Mouse (Mus musculus) testis, adult 2 months (tissue): Measurements from ENCODE around the gene Hist1h2ae. TPM values are rescaled to one million over a fixed set of nuclear protein-coding genes. Genes with fewer than 3 reads are reported as not detected.
A peak's percentile ranks its signal among the peaks of the same experiment; 100 is the strongest.

Experiments used
- H3K27ac ChIP-seq: fragments of 200-500 bp; 2 replicates; pipeline ENCODE4 v1.5.1; 2012; ENCODE audit warnings: low read depth, low read length; ENCODE audit not compliant: control insufficient read depth, insufficient read depth
- H3K27me3 ChIP-seq: fragments of 200-500 bp; 2 replicates; pipeline ENCODE4 v1.6.1; 2012; ENCODE audit warnings: mild to moderate bottlenecking, low read length, moderate library complexity; ENCODE audit not compliant: control insufficient read depth, insufficient read depth
- H3K36me3 ChIP-seq: fragments of 200-500 bp; 2 replicates; pipeline ENCODE4 v1.6.1; 2012; ENCODE audit warnings: mild to moderate bottlenecking, low read length; ENCODE audit not compliant: control insufficient read depth, insufficient read depth
- H3K4me1 ChIP-seq: fragments of 200-500 bp; 2 replicates; pipeline ENCODE4 v1.6.1; 2012; ENCODE audit warnings: low read length; ENCODE audit not compliant: control insufficient read depth, insufficient read depth
- H3K4me3 ChIP-seq: fragments of 200-500 bp; 2 replicates; pipeline ENCODE4 v1.5.1; 2012; ENCODE audit warnings: low read depth, mild to moderate bottlenecking, low read length, moderate library complexity, mixed read lengths; ENCODE audit not compliant: control insufficient read depth
- CTCF ChIP-seq: fragments of 200-500 bp; IDR thresholded peaks from 2 replicates; pipeline ENCODE4 v1.5.1; 2012; ENCODE audit warnings: low read depth, mild to moderate bottlenecking, inconsistent platforms, low read length, moderate library complexity; ENCODE audit not compliant: control insufficient read depth, insufficient read depth, insufficient replicate concordance
- POLR2A ChIP-seq: fragments of 200-500 bp; IDR thresholded peaks from 2 replicates; pipeline ENCODE4 v1.6.1; 2012; ENCODE audit warnings: low read depth, mild to moderate bottlenecking, inconsistent platforms, low read length, moderate library complexity; ENCODE audit not compliant: control insufficient read depth
- polyA plus RNA-seq: library from polyadenylated mRNA; depleted of rRNA; stranded (reverse); fragments of >200 nt; gene quantifications from 2 replicates; pipeline ENCODE4 v1.2.3, GENCODE M21; 2012; rRNA removed

Gene Hist1h2ae
- polyA plus RNA-seq, 1 experiment, result 0.36 TPM

- H3K4me3 ChIP-seq, result peak overlapping the region; percentile 41; the same call in 1 of the 2 replicates
- H3K4me1 ChIP-seq, result peaks cover 7% of the 10 kb centered on the region; the same call in 1 of the 2 replicates
- no peak overlapping the region; the same call in 1 of the 2 replicates for H3K27ac ChIP-seq
- no peaks in the 10 kb centered on the region for H3K27me3 ChIP-seq
- no peaks in the 10 kb centered on the region for H3K36me3 ChIP-seq
- TF ChIP-seq CTCF, result no peak
- no peak for TF ChIP-seq POLR2A
These were observed 42.0 kb downstream of the Hist1h2ae start for GRCm38 (mm10) chr13:23529005-23529404.

GRCm38 (mm10) chr13:23526312-23526711 is 44.7 kb downstream of the Hist1h2ae start:
- no peak for TF ChIP-seq CTCF
- TF ChIP-seq POLR2A, result no peak
- Histone ChIP-seq H3K4me1 (peaks cover 2% of the 10 kb centered on the region; the same call in 1 of the 2 replicates), H3K36me3 (no peaks in the 10 kb centered on the region), H3K27ac (no peak overlapping the region), H3K27me3 (no peaks in the 10 kb centered on the region), H3K4me3 (no peak overlapping the region)

- H3K27ac ChIP-seq, result no peak overlapping the region; the same call in 1 of the 2 replicates
- H3K36me3 ChIP-seq, result no peaks in the 10 kb centered on the region
- peak overlapping the region; percentile 31; the same call in 1 of the 2 replicates for H3K4me3 ChIP-seq
- H3K27me3 ChIP-seq, result no peaks in the 10 kb centered on the region
- TF ChIP-seq CTCF, result no peak
- no peak for TF ChIP-seq POLR2A
- H3K4me1 ChIP-seq, result peaks cover 2% of the 10 kb centered on the region; the same call in 1 of the 2 replicates
These were observed 45.1 kb downstream of the Hist1h2ae start for GRCm38 (mm10) chr13:23525901-23526300.

GRCm38 (mm10) chr13:23524654-23525053 is 46.4 kb downstream of the Hist1h2ae start:
- H3K36me3 ChIP-seq, result no peaks in the 10 kb centered on the region
- H3K27ac ChIP-seq, result no peak overlapping the region
- peaks cover 2% of the 10 kb centered on the region; the same call in 1 of the 2 replicates for H3K4me1 ChIP-seq
- no peak overlapping the region for H3K4me3 ChIP-seq
- no peaks in the 10 kb centered on the region for H3K27me3 ChIP-seq
- TF ChIP-seq POLR2A (no peak), CTCF (peak; percentile 73; the same call in 1 of the 2 replicates)

- Histone ChIP-seq H3K4me3 (no peak overlapping the region), H3K27ac (no peak overlapping the region), H3K36me3 (no peaks in the 10 kb centered on the region), H3K27me3 (no peaks in the 10 kb centered on the region), H3K4me1 (peaks cover 2% of the 10 kb centered on the region; the same call in 1 of the 2 replicates)
- TF ChIP-seq POLR2A (no peak), CTCF (no peak)
These were observed 47.0 kb downstream of the Hist1h2ae start for GRCm38 (mm10) chr13:23523976-23524375.

GRCm38 (mm10) chr13:23521703-23522102 is 49.3 kb downstream of the Hist1h2ae start:
- no peaks in the 10 kb centered on the region for H3K36me3 ChIP-seq
- H3K27ac ChIP-seq, result no peak overlapping the region
- TF ChIP-seq POLR2A (no peak), CTCF (no peak)
- H3K4me1 ChIP-seq, result peaks cover 2% of the 10 kb centered on the region; the same call in 1 of the 2 replicates
- H3K27me3 ChIP-seq, result no peaks in the 10 kb centered on the region
- no peak overlapping the region for H3K4me3 ChIP-seq

Other genes with a start within 250 kb of the Hist1h2ae start
- 1.1 and 1.8 TPM in 2 replicates for gene Zfp322a, start 202.0 kb downstream of the Hist1h2ae start, polyA plus RNA-seq
- gene Abt1, start 147.4 kb downstream of the Hist1h2ae start, polyA plus RNA-seq, result 2.0 TPM in 2 replicates
- gene Btn1a1, start 105.3 kb downstream of the Hist1h2ae start, polyA plus RNA-seq, result 0.05 and 0.26 TPM in 2 replicates
- gene Btn2a2, start 82.4 kb downstream of the Hist1h2ae start, polyA plus RNA-seq, result 0.08 and 0.21 TPM in 2 replicates
- 13.2 and 17.1 TPM in 2 replicates for gene Hist1h4h, start 40.2 kb downstream of the Hist1h2ae start, polyA plus RNA-seq
- 4.4 and 4.5 TPM in 2 replicates for gene Hist1h2af, start 37.3 kb downstream of the Hist1h2ae start, polyA plus RNA-seq
- 1.3 and 2.7 TPM in 2 replicates for gene Hist1h3g, start 35.8 kb downstream of the Hist1h2ae start, polyA plus RNA-seq
- gene Hist1h2bh, start 27.8 kb downstream of the Hist1h2ae start, polyA plus RNA-seq, result 0.07 and 0.13 TPM in 2 replicates
- 1.3 and 1.4 TPM in 2 replicates for gene Hist1h3f, start 27.2 kb downstream of the Hist1h2ae start, polyA plus RNA-seq
- gene Hist1h4f, start 19.6 kb downstream of the Hist1h2ae start, polyA plus RNA-seq, result 2.1 and 3.7 TPM in 2 replicates
- 0.02 and 0.04 TPM in 2 replicates for gene Hist1h1d, start 18.0 kb downstream of the Hist1h2ae start, polyA plus RNA-seq
- gene Hist1h3e, start 8.9 kb downstream of the Hist1h2ae start, polyA plus RNA-seq, result 2.8 and 3.2 TPM in 2 replicates
- gene Hist1h2bg, start 176 bp upstream of the Hist1h2ae start, polyA plus RNA-seq, result 6.8 and 7.8 TPM in 2 replicates
- 0.98 and 2.9 TPM in 2 replicates for gene Hist1h2bf, start 3.0 kb upstream of the Hist1h2ae start, polyA plus RNA-seq
- 0.90 and 1.0 TPM in 2 replicates for gene Hist1h2ad, start 3.2 kb upstream of the Hist1h2ae start, polyA plus RNA-seq
- 0.98 and 1.1 TPM in 2 replicates for gene Hist1h3d, start 4.5 kb upstream of the Hist1h2ae start, polyA plus RNA-seq
- gene Hist1h4d, start 10.4 kb upstream of the Hist1h2ae start, polyA plus RNA-seq, result 2.7 and 2.9 TPM in 2 replicates
- gene Hist1h2be, start 49.9 kb upstream of the Hist1h2ae start, polyA plus RNA-seq, result 0.42 and 0.58 TPM in 2 replicates
- gene Hist1h1e, start 51.3 kb upstream of the Hist1h2ae start, polyA plus RNA-seq, result 0.35 and 0.41 TPM in 2 replicates
- gene Hist1h2ac, start 112.7 kb upstream of the Hist1h2ae start, polyA plus RNA-seq, result 0.20 and 0.26 TPM in 2 replicates
- 17.8 and 19.0 TPM in 2 replicates for gene Hist1h2bc, start 113.0 kb upstream of the Hist1h2ae start, polyA plus RNA-seq
- gene Hist1h1t, start 124.6 kb upstream of the Hist1h2ae start, polyA plus RNA-seq, result 22.2 and 24.8 TPM in 2 replicates
- gene Hist1h4c, start 127.2 kb upstream of the Hist1h2ae start, polyA plus RNA-seq, result 20.1 and 20.6 TPM in 2 replicates
- 5.2 and 6.1 TPM in 2 replicates for gene Hfe, start 139.6 kb upstream of the Hist1h2ae start, polyA plus RNA-seq
- gene Hist1h1c, start 167.6 kb upstream of the Hist1h2ae start, polyA plus RNA-seq, result 5.4 and 6.9 TPM in 2 replicates
- gene Hist1h3c, start 174.4 kb upstream of the Hist1h2ae start, polyA plus RNA-seq, result 2.3 TPM in 2 replicates
- 3.9 and 7.0 TPM in 2 replicates for gene Hist1h2bb, start 175.5 kb upstream of the Hist1h2ae start, polyA plus RNA-seq
- 4.4 and 6.2 TPM in 2 replicates for gene Hist1h2ab, start 179.9 kb upstream of the Hist1h2ae start, polyA plus RNA-seq
- gene Hist1h3b, start 181.0 kb upstream of the Hist1h2ae start, polyA plus RNA-seq, result 4.2 and 4.7 TPM in 2 replicates
- 2.4 and 2.5 TPM in 2 replicates for gene Hist1h4b, start 185.8 kb upstream of the Hist1h2ae start, polyA plus RNA-seq
- 83.8 and 94.1 TPM in 2 replicates for gene Hist1h4a, start 190.0 kb upstream of the Hist1h2ae start, polyA plus RNA-seq
- gene Hist1h3a, start 191.2 kb upstream of the Hist1h2ae start, polyA plus RNA-seq, result 29.4 and 33.4 TPM in 2 replicates
- gene Hist1h1a, start 192.4 kb upstream of the Hist1h2ae start, polyA plus RNA-seq, result 2.9 and 4.3 TPM in 2 replicates
- 2.1 and 2.5 TPM in 2 replicates for gene Trim38, start 198.7 kb upstream of the Hist1h2ae start, polyA plus RNA-seq
- 0.40 and 0.41 TPM in 2 replicates for gene Slc17a2, start 235.8 kb upstream of the Hist1h2ae start, polyA plus RNA-seq